Mouse (Mus musculus) spleen, adult 2 months (tissue): ENCODE data around the gene Washc2. TPM values are rescaled to one million over a fixed set of nuclear protein-coding genes. Genes with fewer than 3 reads are reported as not detected.
A peak's percentile ranks its signal among the peaks of the same experiment; 100 is the strongest.
"Not testable (repeated sequence)": the region's sequence is repeated elsewhere in the genome, so short reads cannot be mapped to it uniquely, and the experiment has no call there.

Experiments
- DNase-seq, 2 experiments: peaks; one replicate each; pipeline versions ENCODE4 v3.0.0 to v3.0.0-alpha.2; 2012 to 2021; ENCODE audit warnings: low spot score in 2 of 2, low read depth in 1 of 2
- H3K27ac ChIP-seq: fragments of 200-500 bp; 2 replicates; pipeline ENCODE4 v1.5.1; 2012; ENCODE audit warnings: low read length, inconsistent platforms; ENCODE audit not compliant: insufficient read depth
- H3K27me3 ChIP-seq: fragments of 200-500 bp; 2 replicates; pipeline ENCODE4 v1.6.1; 2012; ENCODE audit warnings: mild to moderate bottlenecking, moderate library complexity, low read length, inconsistent platforms; ENCODE audit not compliant: control insufficient read depth, insufficient read depth
- H3K36me3 ChIP-seq: fragments of 200-500 bp; 2 replicates; pipeline ENCODE4 v1.6.1; 2012; ENCODE audit warnings: mild to moderate bottlenecking, low read length, inconsistent platforms; ENCODE audit not compliant: control insufficient read depth, insufficient read depth
- H3K4me1 ChIP-seq: fragments of 200-500 bp; 2 replicates; pipeline ENCODE4 v1.6.1; 2011; ENCODE audit warnings: inconsistent platforms; ENCODE audit not compliant: control insufficient read depth, insufficient read depth, insufficient read length
- H3K4me3 ChIP-seq: fragments of 200-500 bp; 2 replicates; pipeline ENCODE4 v1.5.1; 2011; ENCODE audit warnings: mild to moderate bottlenecking, inconsistent platforms; ENCODE audit not compliant: insufficient read depth, insufficient read length; ENCODE audit errors: extremely low read depth
- CTCF ChIP-seq: fragments of 200-500 bp; IDR thresholded peaks from 2 replicates; pipeline ENCODE4 v1.5.1; 2011; ENCODE audit warnings: mild to moderate bottlenecking, inconsistent platforms; ENCODE audit not compliant: insufficient read depth, insufficient read length, insufficient replicate concordance; ENCODE audit errors: extremely low read depth
- POLR2A ChIP-seq: fragments of 200-500 bp; IDR thresholded peaks from 2 replicates; pipeline ENCODE4 v1.6.1; 2011; ENCODE audit warnings: low read depth, low read length, inconsistent platforms
- WGBS: fragments of 180-500 bp; shearing (Covaris S2); methylation state at CpG from one replicate; pipeline ENCODE4 v1.1.7; 2018; 5-methylcytosine and 5-hydroxymethylcytosine counted together
- polyA plus RNA-seq: library from polyadenylated mRNA; depleted of rRNA; stranded (reverse); fragments of >200 nt; gene quantifications from 2 replicates; pipeline ENCODE4 v1.2.3, GENCODE M21; 2012; rRNA removed

The Washc2 gene
- polyA plus RNA-seq = 46.6 and 56.3 TPM in 2 replicates

GRCm38 (mm10) chr6:116207729-116208534 lies at the start of gene Washc2:
Gene Washc2 (plus strand): TSS chr6:116208038.
- H3K4me1 ChIP-seq = no peaks in the 10 kb centered on the region; the same call in 1 of the 2 replicates
- TF ChIP-seq CTCF (no peak), POLR2A (peak; percentile 65)
- WGBS = under 1% methylated on average over 51 of the region's 51 CpGs
- peak within 1 kb of the TSS; percentile 87 for H3K4me3 ChIP-seq
- peaks cover 12% of the 10 kb centered on the region for H3K36me3 ChIP-seq
- peak within 1 kb of the TSS; percentile 90 for H3K27ac ChIP-seq
- H3K27me3 ChIP-seq = no peaks in the 10 kb centered on the region
- DNase-seq = peak; percentile 90 to 93

GRCm38 (mm10) chr6:116166383-116166782 lies 41.5 kb upstream of the Washc2 start:
- Histone ChIP-seq H3K4me1 (no peaks in the 10 kb centered on the region), H3K27me3 (no peaks in the 10 kb centered on the region), H3K36me3 (no peaks in the 10 kb centered on the region), H3K4me3 (no peak overlapping the region), H3K27ac (no peak overlapping the region)
- no peak for DNase-seq
- 92% methylated on average over 1 of the region's 1 CpGs for WGBS
- TF ChIP-seq POLR2A (no peak), CTCF (no peak)

GRCm38 (mm10) chr6:116173511-116174099 lies 34.2 kb upstream of the Washc2 start:
- not testable (repeated sequence) for H3K27me3 ChIP-seq, H3K27ac ChIP-seq, H3K4me1 ChIP-seq, H3K4me3 ChIP-seq, H3K36me3 ChIP-seq, DNase-seq
- 97% methylated on average over 37 of the region's 37 CpGs for WGBS

- Histone ChIP-seq H3K27ac (no peak overlapping the region), H3K27me3 (no peaks in the 10 kb centered on the region), H3K36me3 (peaks cover 2% of the 10 kb centered on the region; the same call in 1 of the 2 replicates), H3K4me1 (no peaks in the 10 kb centered on the region), H3K4me3 (no peak overlapping the region)
- 87% methylated on average over 2 of the region's 2 CpGs for WGBS
- TF ChIP-seq POLR2A = no peak
- TF ChIP-seq CTCF = no peak
- DNase-seq = no peak
Observed at GRCm38 (mm10) chr6:116178376-116178775, 29.5 kb upstream of the Washc2 start.

GRCm38 (mm10) chr6:116180731-116181130 lies 27.1 kb upstream of the Washc2 start:
- H3K36me3 ChIP-seq = peaks cover 2% of the 10 kb centered on the region; the same call in 1 of the 2 replicates
- DNase-seq = no peak
- no peak overlapping the region for H3K4me3 ChIP-seq
- TF ChIP-seq POLR2A (no peak), CTCF (no peak)
- WGBS = 89% methylated on average over 3 of the region's 3 CpGs
- no peaks in the 10 kb centered on the region for H3K27me3 ChIP-seq
- no peak overlapping the region for H3K27ac ChIP-seq
- H3K4me1 ChIP-seq = no peaks in the 10 kb centered on the region

GRCm38 (mm10) chr6:116183509-116183908 lies 24.3 kb upstream of the Washc2 start:
- H3K4me1 ChIP-seq = no peaks in the 10 kb centered on the region
- H3K36me3 ChIP-seq = no peaks in the 10 kb centered on the region
- H3K4me3 ChIP-seq = no peak overlapping the region
- no peaks in the 10 kb centered on the region for H3K27me3 ChIP-seq
- DNase-seq = no peak
- WGBS = 89% methylated on average over 5 of the region's 5 CpGs
- no peak for TF ChIP-seq CTCF
- no peak for TF ChIP-seq POLR2A
- no peak overlapping the region for H3K27ac ChIP-seq

GRCm38 (mm10) chr6:116186485-116186884 lies 21.4 kb upstream of the Washc2 start:
- no peaks in the 10 kb centered on the region for H3K4me1 ChIP-seq
- WGBS = 3% methylated on average over 2 of the region's 2 CpGs
- TF ChIP-seq POLR2A = no peak
- no peak for TF ChIP-seq CTCF
- no peak overlapping the region for H3K27ac ChIP-seq
- H3K36me3 ChIP-seq = no peaks in the 10 kb centered on the region
- no peak for DNase-seq
- no peak overlapping the region for H3K4me3 ChIP-seq
- H3K27me3 ChIP-seq = no peaks in the 10 kb centered on the region
